Mouse (Mus musculus) midbrain, embryonic 14.5 days (tissue): ENCODE measurements around the gene Usp5. TPM values are rescaled to one million over a fixed set of nuclear protein-coding genes. Genes with fewer than 3 reads are reported as not detected.
A peak's percentile ranks its signal among the peaks of the same experiment; 100 is the strongest.
"Not testable (repeated sequence)": the region's sequence is repeated elsewhere in the genome, so short reads cannot be mapped to it uniquely, and the experiment has no call there.

Experiments
- ATAC-seq: fragments of 200-750 bp; cut with Nextera tagmentation; 2 replicates; pipeline ENCODE4 v1.8.0; 2017; ENCODE audit warnings: moderate number of reproducible peaks, moderate library complexity; ENCODE audit not compliant: low FRiP score, low TSS enrichment
- DNase-seq: peaks from one replicate; pipeline ENCODE4 v3.0.0-alpha.2; 2015
- H3K27ac ChIP-seq: fragments of 300-500 bp; sonication (generic); replicated peaks from 2 replicates; pipeline ENCODE4 v1.5.1; 2014; ENCODE audit warnings: mild to moderate bottlenecking, low read depth, low read length, moderate library complexity
- H3K27me3 ChIP-seq: fragments of 300-500 bp; sonication (generic); 2 replicates; pipeline ENCODE4 v1.6.1; 2014; ENCODE audit warnings: low read length, control low read depth, mixed read lengths; ENCODE audit not compliant: control insufficient read depth, insufficient read depth
- H3K36me3 ChIP-seq: fragments of 300-500 bp; sonication (generic); 2 replicates; pipeline ENCODE4 v1.6.1; 2014; ENCODE audit warnings: low read length, control low read depth; ENCODE audit not compliant: control insufficient read depth, insufficient read depth
- H3K4me1 ChIP-seq: fragments of 300-500 bp; sonication (generic); 2 replicates; pipeline ENCODE4 v1.6.1; 2014; ENCODE audit warnings: mild to moderate bottlenecking, antibody characterized with exemption, low read length, control low read depth; ENCODE audit not compliant: control insufficient read depth, insufficient read depth
- H3K4me2 ChIP-seq: fragments of 300-500 bp; sonication (generic); 2 replicates; pipeline ENCODE4 v1.6.1; 2014; ENCODE audit warnings: mild to moderate bottlenecking, low read length, moderate library complexity
- H3K4me3 ChIP-seq: fragments of 300-500 bp; sonication (generic); replicated peaks from 2 replicates; pipeline ENCODE4 v1.5.1; 2014; ENCODE audit warnings: low read depth, low read length
- H3K9ac ChIP-seq: fragments of 300-500 bp; sonication (generic); replicated peaks from 2 replicates; pipeline ENCODE4 v1.6.1; 2014; ENCODE audit warnings: mild to moderate bottlenecking, low read length, moderate library complexity
- H3K9me3 ChIP-seq: fragments of 300-500 bp; sonication (generic); 2 replicates; pipeline ENCODE4 v1.6.1; 2016; ENCODE audit warnings: low read length, control low read depth, mixed read lengths; ENCODE audit not compliant: control insufficient read depth
- WGBS: fragments of 180-500 bp; shearing (Covaris S2); extraction: QIAGEN DNeasy Blood & Tissue Kit; methylation state at CpG from one replicate; pipeline ENCODE4 v1.1.7; 2014; 5-methylcytosine and 5-hydroxymethylcytosine counted together
- polyA plus RNA-seq: library from polyadenylated mRNA; unstranded; fragments of >200 nt; fragmentation: Nextera tagmentation; extraction: Ambion mirVana; gene quantifications from 2 replicates; pipeline ENCODE4 v1.2.1, GENCODE M21; 2014

Usp5 gene
- polyA plus RNA-seq, 1 experiment from 2014 or later, result 184 TPM

- peak; percentile 88 for ATAC-seq
- Histone ChIP-seq H3K27me3 (no peaks in the 10 kb centered on the region), H3K9ac (peak overlapping the region; percentile 56), H3K9me3 (no peaks in the 10 kb centered on the region), H3K4me3 (peak overlapping the region; percentile 39), H3K4me1 (peaks cover 30% of the 10 kb centered on the region), H3K4me2 (peak overlapping the region; percentile 73), H3K36me3 (peaks cover 4% of the 10 kb centered on the region; the same call in 1 of the 2 replicates), H3K27ac (peak overlapping the region; percentile 77)
- 3% methylated on average over 34 of the region's 34 CpGs for WGBS
- DNase-seq, result peak; percentile 96
Observed at GRCm38 (mm10) chr6:124805341-124806321, 23.7 kb downstream of the Usp5 start.

- H3K36me3 ChIP-seq, result no peaks in the 10 kb centered on the region
- no peak for DNase-seq
- 90% methylated on average over 3 of the region's 3 CpGs for WGBS
- H3K9ac ChIP-seq, result no peak overlapping the region
- H3K4me1 ChIP-seq, result peaks cover 24% of the 10 kb centered on the region
- H3K4me3 ChIP-seq, result no peak overlapping the region
- H3K27me3 ChIP-seq, result no peaks in the 10 kb centered on the region
- no peaks in the 10 kb centered on the region for H3K9me3 ChIP-seq
- H3K27ac ChIP-seq, result no peak overlapping the region
- H3K4me2 ChIP-seq, result no peak overlapping the region
- ATAC-seq, result no peak
Observed at GRCm38 (mm10) chr6:124804341-124804740, 24.9 kb downstream of the Usp5 start.

GRCm38 (mm10) chr6:124803691-124804090, 25.6 kb downstream of the Usp5 start:
- peaks cover 17% of the 10 kb centered on the region for H3K4me1 ChIP-seq
- H3K36me3 ChIP-seq, H3K4me2 ChIP-seq, H3K9me3 ChIP-seq, H3K4me3 ChIP-seq, DNase-seq, ATAC-seq, H3K9ac ChIP-seq, H3K27ac ChIP-seq, H3K27me3 ChIP-seq: not testable (repeated sequence)
- 90% methylated on average over 4 of the region's 4 CpGs for WGBS

- Histone ChIP-seq H3K9me3 (no peaks in the 10 kb centered on the region), H3K4me3 (no peak overlapping the region), H3K27ac (no peak overlapping the region), H3K9ac (no peak overlapping the region), H3K27me3 (no peaks in the 10 kb centered on the region), H3K4me2 (no peak overlapping the region), H3K36me3 (no peaks in the 10 kb centered on the region), H3K4me1 (peaks cover 14% of the 10 kb centered on the region)
- ATAC-seq (no peak), DNase-seq (no peak)
- 74% methylated on average over 3 of the region's 3 CpGs for WGBS
Observed at GRCm38 (mm10) chr6:124803061-124803460, 26.2 kb downstream of the Usp5 start.

- not testable (repeated sequence) for H3K27ac ChIP-seq, H3K36me3 ChIP-seq, H3K9ac ChIP-seq, ATAC-seq, H3K27me3 ChIP-seq, H3K4me2 ChIP-seq, H3K4me3 ChIP-seq, DNase-seq, H3K9me3 ChIP-seq
- H3K4me1 ChIP-seq, result peaks cover 14% of the 10 kb centered on the region
- WGBS, result 18% methylated on average over 6 of the region's 9 CpGs
Observed at GRCm38 (mm10) chr6:124802400-124802799, 26.9 kb downstream of the Usp5 start.

- Histone ChIP-seq H3K9ac (no peak overlapping the region), H3K4me2 (no peak overlapping the region), H3K4me1 (no peaks in the 10 kb centered on the region), H3K27ac (no peak overlapping the region), H3K27me3 (no peaks in the 10 kb centered on the region), H3K4me3 (no peak overlapping the region), H3K36me3 (no peaks in the 10 kb centered on the region), H3K9me3 (no peaks in the 10 kb centered on the region)
- ATAC-seq (no peak), DNase-seq (no peak)
- WGBS, result 80% methylated on average over 2 of the region's 2 CpGs
Observed at GRCm38 (mm10) chr6:124796200-124796599, 33.1 kb downstream of the Usp5 start.

- H3K27me3 ChIP-seq, result no peaks in the 10 kb centered on the region
- no peak for ATAC-seq
- no peaks in the 10 kb centered on the region for H3K4me1 ChIP-seq
- 70% methylated on average over 4 of the region's 4 CpGs for WGBS
- H3K27ac ChIP-seq, result no peak overlapping the region
- no peaks in the 10 kb centered on the region for H3K36me3 ChIP-seq
- H3K4me2 ChIP-seq, result no peak overlapping the region
- no peak overlapping the region for H3K4me3 ChIP-seq
- H3K9me3 ChIP-seq, result no peaks in the 10 kb centered on the region
- no peak for DNase-seq
- no peak overlapping the region for H3K9ac ChIP-seq
Observed at GRCm38 (mm10) chr6:124795781-124796180, 33.5 kb downstream of the Usp5 start.

GRCm38 (mm10) chr6:124791911-124792310, 37.4 kb downstream of the Usp5 start:
- DNase-seq (no peak), ATAC-seq (no peak)
- H3K9ac ChIP-seq, result no peak overlapping the region
- no peak overlapping the region for H3K4me2 ChIP-seq
- no peak overlapping the region for H3K27ac ChIP-seq
- H3K27me3 ChIP-seq, result no peaks in the 10 kb centered on the region
- 93% methylated on average over 3 of the region's 3 CpGs for WGBS
- H3K4me3 ChIP-seq, result no peak overlapping the region
- H3K4me1 ChIP-seq, result no peaks in the 10 kb centered on the region
- no peaks in the 10 kb centered on the region for H3K36me3 ChIP-seq
- H3K9me3 ChIP-seq, result no peaks in the 10 kb centered on the region

GRCm38 (mm10) chr6:124790121-124790520, 39.2 kb downstream of the Usp5 start:
- Histone ChIP-seq H3K4me1 (no peaks in the 10 kb centered on the region), H3K4me3 (no peak overlapping the region), H3K36me3 (no peaks in the 10 kb centered on the region), H3K27me3 (no peaks in the 10 kb centered on the region), H3K4me2 (no peak overlapping the region), H3K9me3 (no peaks in the 10 kb centered on the region), H3K27ac (no peak overlapping the region), H3K9ac (no peak overlapping the region)
- WGBS, result 80% methylated on average over 4 of the region's 4 CpGs
- no peak for DNase-seq
- no peak for ATAC-seq
